Mouse (Mus musculus) myocyte (in vitro differentiated cells): ENCODE measurements around the gene Peli2. TPM values are rescaled to one million over a fixed set of nuclear protein-coding genes. Genes with fewer than 3 reads are reported as not detected.

Experiments used
- H3K27me3 ChIP-seq: one replicate; pipeline ENCODE4 v1.6.1; 2011; ENCODE audit not compliant: control insufficient read depth, insufficient read depth, insufficient read length
- H3K36me3 ChIP-seq: one replicate; pipeline ENCODE4 v1.6.1; 2011; ENCODE audit not compliant: control insufficient read depth, insufficient read depth
- H3K4me2 ChIP-seq: one replicate; pipeline ENCODE4 v1.6.1; 2011; ENCODE audit warnings: low read depth, control low read depth
- H3K4me3 ChIP-seq: one replicate; pipeline ENCODE4 v1.5.1; 2011; ENCODE audit warnings: mild to moderate bottlenecking, control low read depth, moderate library complexity
- H3K79me2 ChIP-seq: one replicate; pipeline ENCODE4 v1.6.1; 2011; ENCODE audit not compliant: control insufficient read depth, insufficient read depth
- H3ac ChIP-seq: one replicate; pipeline ENCODE4 v1.6.1; 2011; ENCODE audit not compliant: control insufficient read depth, insufficient read length
- CEBPB ChIP-seq: IDR thresholded peaks from 2 replicates; pipeline ENCODE4 v1.6.1; 2011; ENCODE audit warnings: mild to moderate bottlenecking, moderate library complexity; ENCODE audit not compliant: poor library complexity, insufficient read depth, severe bottlenecking
- E2F4 ChIP-seq: IDR thresholded peaks from one replicate; pipeline ENCODE4 v1.6.1; 2011; ENCODE audit warnings: mild to moderate bottlenecking, control low read depth, moderate library complexity; ENCODE audit not compliant: insufficient read depth
- MAX ChIP-seq: IDR thresholded peaks from one replicate; pipeline ENCODE4 v1.6.1; 2011; ENCODE audit warnings: low read depth, mild to moderate bottlenecking, control low read depth
- MYOD1 ChIP-seq, 3 experiments: IDR thresholded peaks; one replicate each; pipeline ENCODE4 v1.6.1; 2011; ENCODE audit warnings: control low read depth in 2 of 3, low read depth in 2 of 3, mild to moderate bottlenecking in 2 of 3, moderate library complexity in 1 of 3; ENCODE audit not compliant: insufficient read length in 2 of 3, control insufficient read depth in 1 of 3
- MYOG ChIP-seq, 3 experiments: IDR thresholded peaks; one replicate each; pipeline ENCODE4 v1.6.1; 2011; ENCODE audit warnings: control low read depth in 2 of 3, low read depth in 2 of 3, mild to moderate bottlenecking in 2 of 3; ENCODE audit not compliant: insufficient read length in 2 of 3, control insufficient read depth in 1 of 3, insufficient read depth in 1 of 3
- POLR2A ChIP-seq: IDR thresholded peaks from one replicate; pipeline ENCODE4 v1.6.1; 2011; ENCODE audit warnings: low read depth, mild to moderate bottlenecking, control low read depth, moderate library complexity; ENCODE audit not compliant: insufficient read length
- POLR2AphosphoS2 ChIP-seq: IDR thresholded peaks from one replicate; pipeline ENCODE4 v1.6.1; 2011; ENCODE audit warnings: low read depth, control low read depth; ENCODE audit not compliant: insufficient read length
- REST ChIP-seq: IDR thresholded peaks from one replicate; pipeline ENCODE4 v1.6.1; 2011; ENCODE audit warnings: mild to moderate bottlenecking, control low read depth, moderate library complexity; ENCODE audit not compliant: insufficient read depth, insufficient read length
- SRF ChIP-seq: IDR thresholded peaks from one replicate; pipeline ENCODE4 v1.6.1; 2011; ENCODE audit warnings: low read depth; ENCODE audit not compliant: control insufficient read depth, insufficient read length
- TCF12 ChIP-seq: IDR thresholded peaks from one replicate; pipeline ENCODE4 v1.6.1; 2011; ENCODE audit warnings: mild to moderate bottlenecking, control low read depth; ENCODE audit not compliant: poor library complexity, insufficient read depth, severe bottlenecking
- TCF3 ChIP-seq: IDR thresholded peaks from one replicate; pipeline ENCODE4 v1.6.1; 2011; ENCODE audit warnings: low read depth, control low read depth; ENCODE audit not compliant: insufficient read length
- USF1 ChIP-seq: IDR thresholded peaks from one replicate; pipeline ENCODE4 v1.6.1; 2011; ENCODE audit warnings: low read depth, mild to moderate bottlenecking, control low read depth, moderate library complexity
- polyA plus RNA-seq: library from polyadenylated mRNA; unstranded; fragments of >200 nt; fragmentation: generic; extraction: Trizol; gene quantifications from one replicate; pipeline ENCODE4 v1.2.1, GENCODE M21; 2012; ENCODE audit warnings: missing spikeins

Peli2 gene
- polyA plus RNA-seq, 1 experiment: 15.8 TPM

DNA sequence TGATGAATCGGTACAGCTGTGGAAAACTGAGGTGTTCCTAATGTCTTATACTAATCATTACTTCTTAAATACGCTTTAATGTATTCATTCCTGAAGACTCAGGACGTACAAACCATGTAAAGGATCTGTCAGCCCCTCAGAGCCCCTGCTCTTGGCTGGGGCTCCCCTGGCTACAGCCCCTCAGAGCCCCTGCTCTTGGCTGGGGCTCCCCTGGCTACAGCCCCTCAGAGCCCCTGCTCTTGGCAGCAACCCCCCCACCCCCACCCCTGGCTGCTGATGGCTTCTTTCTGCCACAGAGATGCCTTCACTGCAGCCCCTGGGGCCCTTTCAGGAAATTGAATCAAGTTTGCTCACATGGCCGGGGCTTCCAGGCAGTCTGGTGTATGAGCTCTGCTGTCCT is 22.5 kb downstream of the Peli2 start:
- TF ChIP-seq MAX: no peak
- no peak for TF ChIP-seq TCF12
- TF ChIP-seq REST: no peak
- TF ChIP-seq POLR2A: no peak
- no peak for TF ChIP-seq E2F4
- TF ChIP-seq MYOD1 (IDR thresholded peaks at IDR 0.05; ENCODE audit: control insufficient read depth in 1 of 3, insufficient read length in 2 of 3, low read depth in 2 of 3): no peak
- TF ChIP-seq TCF3: no peak
- no peak for TF ChIP-seq POLR2AphosphoS2
- no peak for TF ChIP-seq SRF
- TF ChIP-seq CEBPB: no peak
- TF ChIP-seq USF1: no peak
- TF ChIP-seq MYOG (IDR thresholded peaks at IDR 0.05; ENCODE audit: control insufficient read depth in 1 of 3, insufficient read depth in 1 of 3, insufficient read length in 2 of 3, low read depth in 2 of 3): no peak
- Histone ChIP-seq H3K27me3 (no peaks in the 10 kb centered on the region), H3K79me2 (no peaks in the 10 kb centered on the region), H3K4me3 (no peak overlapping the region), H3K36me3 (no peaks in the 10 kb centered on the region), H3K4me2 (no peak overlapping the region), H3ac (no peak overlapping the region)

DNA sequence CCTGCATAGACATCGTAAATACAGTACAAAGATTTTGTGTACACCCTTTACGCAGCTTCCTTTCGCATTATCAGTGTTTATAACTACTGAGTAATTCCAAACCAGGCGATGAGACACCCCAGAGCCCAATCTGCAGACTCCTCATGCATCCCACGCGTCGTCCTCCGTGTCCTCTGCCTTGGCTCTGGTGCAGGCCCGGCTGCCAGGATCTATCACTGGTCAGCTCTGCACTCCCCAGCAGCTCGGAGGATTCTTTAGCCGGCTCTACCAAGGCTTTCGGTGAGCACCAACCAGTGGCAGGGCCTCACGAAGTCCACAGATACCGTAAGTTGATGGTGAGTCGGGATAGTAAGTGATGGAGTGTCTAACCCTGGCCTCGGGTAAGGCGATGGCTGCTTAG is 23.7 kb downstream of the Peli2 start:
- Histone ChIP-seq H3K27me3 (no peaks in the 10 kb centered on the region), H3K4me3 (no peak overlapping the region), H3K4me2 (no peak overlapping the region)

DNA sequence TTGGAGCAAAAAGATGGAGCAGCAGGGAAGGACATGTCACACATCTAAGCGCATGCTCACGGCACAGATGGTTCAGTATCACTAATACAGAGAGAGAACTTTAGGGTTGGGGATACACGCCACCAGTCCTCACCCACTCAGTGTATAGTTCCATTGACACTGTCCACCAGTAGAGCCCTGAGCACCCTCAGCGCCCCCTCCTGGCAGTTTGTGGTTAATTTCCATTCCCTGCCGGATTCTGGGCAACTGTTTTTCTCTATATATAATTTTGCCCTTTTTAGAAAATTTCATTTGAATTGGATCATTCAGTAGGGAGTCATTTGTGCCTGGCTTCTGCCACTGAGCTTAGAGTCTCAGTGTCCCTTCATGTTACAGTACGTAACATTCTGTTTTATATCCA is 27.1 kb downstream of the Peli2 start:
- TF ChIP-seq MAX (no peak), MYOG (IDR thresholded peaks at IDR 0.05; ENCODE audit: control insufficient read depth in 1 of 3, insufficient read depth in 1 of 3, insufficient read length in 2 of 3, low read depth in 2 of 3) (no peak), POLR2A (no peak), USF1 (no peak), CEBPB (no peak), REST (no peak), SRF (no peak), E2F4 (no peak), POLR2AphosphoS2 (no peak), MYOD1 (IDR thresholded peaks at IDR 0.05; ENCODE audit: control insufficient read depth in 1 of 3, insufficient read length in 2 of 3, low read depth in 2 of 3) (no peak), TCF3 (no peak), TCF12 (no peak)
- Histone ChIP-seq H3ac (no peak overlapping the region), H3K79me2 (no peaks in the 10 kb centered on the region), H3K36me3 (no peaks in the 10 kb centered on the region), H3K4me2 (no peak overlapping the region), H3K4me3 (no peak overlapping the region), H3K27me3 (no peaks in the 10 kb centered on the region)

More for the DNA sequence above, 23.7 kb downstream of the Peli2 start:
- no peaks in the 10 kb centered on the region for H3K79me2 ChIP-seq
- TF ChIP-seq MYOG (IDR thresholded peaks at IDR 0.05; ENCODE audit: control insufficient read depth in 1 of 3, insufficient read depth in 1 of 3, insufficient read length in 2 of 3, low read depth in 2 of 3): no peak
- no peak for TF ChIP-seq POLR2A
- TF ChIP-seq MAX: no peak
- TF ChIP-seq E2F4: no peak
- no peak for TF ChIP-seq CEBPB
- TF ChIP-seq POLR2AphosphoS2: no peak
- no peak for TF ChIP-seq MYOD1 (IDR thresholded peaks at IDR 0.05; ENCODE audit: control insufficient read depth in 1 of 3, insufficient read length in 2 of 3, low read depth in 2 of 3)
- no peaks in the 10 kb centered on the region for H3K36me3 ChIP-seq
- H3ac ChIP-seq: no peak overlapping the region

DNA sequence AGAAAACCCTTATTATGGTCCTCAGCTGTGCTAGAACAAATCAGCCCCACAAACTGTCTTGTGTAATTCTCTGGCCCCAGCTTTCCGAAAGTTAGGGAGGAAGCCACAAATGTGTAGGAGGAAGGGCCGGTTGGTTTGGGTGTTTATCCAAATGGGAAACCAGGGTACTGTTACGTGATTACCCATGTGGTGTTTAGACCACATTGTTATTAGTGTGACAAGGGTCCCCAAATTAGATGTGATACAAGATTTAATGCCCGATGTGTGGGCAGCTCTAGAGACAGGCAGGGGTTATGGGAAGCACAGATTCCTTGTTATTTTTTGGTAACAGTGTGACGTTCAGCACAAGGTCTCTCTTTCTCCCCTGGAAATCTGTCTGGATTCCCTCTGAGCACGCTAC is 28.0 kb downstream of the Peli2 start:
- Histone ChIP-seq H3K4me2 (no peak overlapping the region), H3K4me3 (no peak overlapping the region), H3ac (no peak overlapping the region), H3K79me2 (no peaks in the 10 kb centered on the region), H3K36me3 (no peaks in the 10 kb centered on the region), H3K27me3 (no peaks in the 10 kb centered on the region)
- TF ChIP-seq REST: no peak
- no peak for TF ChIP-seq E2F4
- TF ChIP-seq TCF3: no peak
- TF ChIP-seq SRF: no peak
- TF ChIP-seq POLR2A: no peak
- TF ChIP-seq CEBPB: no peak
- TF ChIP-seq POLR2AphosphoS2: no peak

DNA sequence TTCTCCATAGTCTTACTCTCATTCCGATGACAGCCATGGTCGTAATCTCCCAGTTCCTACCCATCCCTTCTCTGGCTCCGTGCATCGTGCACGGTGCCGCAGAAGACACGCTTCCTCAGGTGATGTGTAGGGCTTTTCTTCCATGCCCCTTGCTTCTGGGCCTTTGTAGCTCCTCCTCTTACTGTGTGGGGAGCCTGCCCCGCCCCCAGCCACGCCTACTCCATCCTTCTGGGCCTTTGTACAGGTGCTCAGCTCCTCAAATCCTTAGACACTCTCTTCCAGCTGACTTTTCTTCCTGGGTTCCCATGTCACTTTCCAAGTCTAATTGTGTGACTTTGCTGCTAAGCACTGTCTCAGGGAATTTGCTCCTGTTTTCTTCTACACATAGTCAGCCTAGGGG is 28.7 kb downstream of the Peli2 start:
- H3K36me3 ChIP-seq: no peaks in the 10 kb centered on the region
- no peaks in the 10 kb centered on the region for H3K79me2 ChIP-seq
- TF ChIP-seq SRF: no peak
- no peak for TF ChIP-seq POLR2AphosphoS2
- no peak for TF ChIP-seq MAX
- no peak for TF ChIP-seq MYOG (IDR thresholded peaks at IDR 0.05; ENCODE audit: control insufficient read depth in 1 of 3, insufficient read depth in 1 of 3, insufficient read length in 2 of 3, low read depth in 2 of 3)
- no peak for TF ChIP-seq POLR2A
- TF ChIP-seq REST: no peak
- no peak for TF ChIP-seq CEBPB
- no peak for TF ChIP-seq MYOD1 (IDR thresholded peaks at IDR 0.05; ENCODE audit: control insufficient read depth in 1 of 3, insufficient read length in 2 of 3, low read depth in 2 of 3)
- H3K27me3 ChIP-seq: no peaks in the 10 kb centered on the region
- no peak overlapping the region for H3ac ChIP-seq
- no peak overlapping the region for H3K4me3 ChIP-seq
- H3K4me2 ChIP-seq: no peak overlapping the region
